Mouse (Mus musculus): Measurements from ENCODE around the gene Pigf. TPM values are rescaled to one million over a fixed set of nuclear protein-coding genes. Genes with fewer than 3 reads are reported as not detected.
"Not testable (repeated sequence)": the region's sequence is repeated elsewhere in the genome, so short reads cannot be mapped to it uniquely, and the experiment has no call there.

Gene Pigf
- 33.4 and 35.2 TPM in 2 replicates for polyA plus RNA-seq (2015; fragmentation: Nextera tagmentation; extraction: Ambion mirVana)

- peak; percentile 99 for ATAC-seq (ENCODE audit: low FRiP score)
- Histone ChIP-seq H3K27me3 (replicated peaks) (no peaks in the 10 kb centered on the region), H3K4me3 (replicated peaks) (peak within 1 kb of the TSS; percentile 77), H3K27ac (replicated peaks) (peak within 1 kb of the TSS; percentile 74), H3K4me1 (peaks cover 24% of the 10 kb centered on the region), H3K9ac (replicated peaks) (peak within 1 kb of the TSS; percentile 75), H3K36me3 (peaks cover 9% of the 10 kb centered on the region), H3K4me2 (peak within 1 kb of the TSS; percentile 87), H3K9me3 (replicated peaks) (no peaks in the 10 kb centered on the region)
- WGBS: under 1% methylated on average over 43 of the region's 43 CpGs
These were observed at the start of gene Pigf, which contains the start of gene Cript for GRCm38 (mm10) chr17:87025269-87025949. Gene Pigf (minus strand): TSS chr17:87025406. Gene Cript (plus strand): TSS chr17:87025550.

DNA sequence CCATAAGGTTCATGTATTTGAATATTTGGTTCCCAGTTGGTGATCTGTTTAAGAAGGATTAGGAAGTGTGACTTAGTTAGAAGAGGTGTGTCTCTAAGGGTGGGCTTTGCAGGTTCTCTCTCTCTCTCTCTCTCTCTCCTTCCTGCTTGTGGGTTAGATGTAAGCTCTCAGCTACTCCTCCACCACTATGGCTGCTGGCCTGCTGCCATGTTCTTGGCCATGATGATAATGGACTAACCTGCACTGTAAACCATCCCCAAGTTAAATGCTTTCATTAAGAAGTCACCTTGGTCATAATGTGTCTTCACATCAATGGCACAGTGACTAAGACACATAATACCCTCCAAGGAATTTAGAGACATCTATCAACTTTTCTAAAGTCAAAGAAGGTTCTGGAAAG lies 48.3 kb upstream of the Pigf start:
- Histone ChIP-seq H3K9me3 (replicated peaks) (no peaks in the 10 kb centered on the region), H3K4me2 (no peak overlapping the region), H3K27ac (replicated peaks) (no peak overlapping the region), H3K27me3 (replicated peaks) (no peaks in the 10 kb centered on the region), H3K4me1 (no peaks in the 10 kb centered on the region), H3K4me3 (replicated peaks) (no peak overlapping the region), H3K9ac (replicated peaks) (no peak overlapping the region), H3K36me3 (no peaks in the 10 kb centered on the region)
- no peak for ATAC-seq (ENCODE audit: low FRiP score)

DNA sequence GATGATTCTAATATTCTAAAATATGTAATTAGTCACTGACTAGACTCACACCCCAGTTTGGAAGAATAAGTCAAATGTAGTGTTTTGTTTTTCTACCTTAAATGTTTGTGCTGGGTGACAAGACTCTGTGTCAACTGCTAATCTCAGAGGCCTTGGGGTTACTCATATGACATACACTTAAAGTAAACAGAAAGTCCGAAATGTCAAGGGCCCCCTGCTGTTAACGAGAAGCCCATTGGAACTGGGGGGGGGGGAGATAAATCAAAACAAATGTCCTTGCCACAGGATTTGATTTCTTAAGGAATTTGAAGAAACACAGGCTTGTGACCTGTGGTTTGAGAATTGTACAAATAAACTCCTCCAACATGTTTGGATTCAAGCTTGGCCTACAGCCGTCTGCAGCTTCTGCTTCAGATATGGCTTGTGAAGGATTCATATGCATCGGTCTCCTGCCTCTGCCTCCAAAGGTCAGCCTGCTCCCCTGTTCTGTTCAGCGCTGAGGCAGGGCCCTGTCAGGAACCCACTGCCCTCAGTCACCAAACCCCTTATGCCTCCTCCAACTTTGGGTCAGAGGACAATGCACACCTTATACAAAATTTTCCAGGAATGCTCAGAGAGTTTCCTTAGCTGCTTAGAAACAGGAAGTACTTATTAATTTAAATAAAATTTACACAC lies 47.7 kb upstream of the Pigf start:
- ATAC-seq (ENCODE audit: low FRiP score): no peak
- Histone ChIP-seq H3K27me3 (replicated peaks) (no peaks in the 10 kb centered on the region), H3K4me3 (replicated peaks) (no peak overlapping the region), H3K4me2 (no peak overlapping the region), H3K9ac (replicated peaks) (no peak overlapping the region), H3K36me3 (no peaks in the 10 kb centered on the region), H3K4me1 (no peaks in the 10 kb centered on the region), H3K9me3 (replicated peaks) (no peaks in the 10 kb centered on the region), H3K27ac (replicated peaks) (no peak overlapping the region)
- 82% methylated on average over 5 of the region's 5 CpGs for WGBS

GRCm38 (mm10) chr17:87072183-87072582 lies 47.0 kb upstream of the Pigf start:
- not testable (repeated sequence) for H3K27me3 ChIP-seq (replicated peaks); H3K27ac ChIP-seq (replicated peaks); H3K9me3 ChIP-seq (replicated peaks); H3K9ac ChIP-seq (replicated peaks); H3K4me3 ChIP-seq (replicated peaks); H3K36me3 ChIP-seq; H3K4me2 ChIP-seq; ATAC-seq (ENCODE audit: low FRiP score); H3K4me1 ChIP-seq
- 92% methylated on average over 1 of the region's 1 CpGs for WGBS

- H3K27me3 ChIP-seq (replicated peaks): no peaks in the 10 kb centered on the region
- H3K4me1 ChIP-seq: no peaks in the 10 kb centered on the region
- ATAC-seq (ENCODE audit: low FRiP score): no peak
- no peaks in the 10 kb centered on the region for H3K36me3 ChIP-seq
- H3K9me3 ChIP-seq (replicated peaks): no peaks in the 10 kb centered on the region
- H3K4me3 ChIP-seq (replicated peaks): no peak overlapping the region
- no peak overlapping the region for H3K4me2 ChIP-seq
- no peak overlapping the region for H3K27ac ChIP-seq (replicated peaks)
- H3K9ac ChIP-seq (replicated peaks): no peak overlapping the region
- WGBS: 94% methylated on average over 4 of the region's 4 CpGs
These were observed 43.8 kb upstream of the Pigf start for GRCm38 (mm10) chr17:87068997-87069396.

DNA sequence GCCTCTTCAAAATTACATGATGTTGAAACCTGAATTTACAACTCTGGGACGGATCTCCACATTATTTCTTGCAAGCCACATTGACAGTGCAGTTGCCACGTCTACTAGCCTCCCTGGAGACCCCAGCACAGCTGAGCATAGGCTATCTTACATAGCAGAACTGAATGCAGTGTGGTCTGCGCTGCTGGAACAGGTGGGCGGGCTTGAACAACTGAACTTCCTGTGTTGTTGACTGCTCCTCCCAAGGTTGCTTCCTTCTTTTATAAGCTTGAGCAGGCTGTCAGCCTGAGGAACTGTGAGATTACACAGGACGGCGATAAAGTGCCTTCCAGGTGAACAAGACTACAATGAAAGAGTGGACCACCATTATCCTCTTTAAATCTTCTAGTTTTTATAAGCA lies 38.8 kb upstream of the Pigf start:
- Histone ChIP-seq H3K4me2 (no peak overlapping the region), H3K4me3 (replicated peaks) (no peak overlapping the region), H3K4me1 (no peaks in the 10 kb centered on the region), H3K27ac (replicated peaks) (no peak overlapping the region), H3K9me3 (replicated peaks) (no peaks in the 10 kb centered on the region), H3K27me3 (replicated peaks) (no peaks in the 10 kb centered on the region), H3K9ac (replicated peaks) (no peak overlapping the region), H3K36me3 (no peaks in the 10 kb centered on the region)
- 77% methylated on average over 6 of the region's 6 CpGs for WGBS
- ATAC-seq (ENCODE audit: low FRiP score): no peak

- Histone ChIP-seq H3K27me3 (replicated peaks) (no peaks in the 10 kb centered on the region), H3K27ac (replicated peaks) (no peak overlapping the region), H3K9me3 (replicated peaks) (no peaks in the 10 kb centered on the region), H3K36me3 (no peaks in the 10 kb centered on the region), H3K9ac (replicated peaks) (no peak overlapping the region), H3K4me3 (replicated peaks) (no peak overlapping the region), H3K4me2 (no peak overlapping the region), H3K4me1 (no peaks in the 10 kb centered on the region)
- 80% methylated on average over 7 of the region's 7 CpGs for WGBS
- no peak for ATAC-seq (ENCODE audit: low FRiP score)
These were observed 38.3 kb upstream of the Pigf start for GRCm38 (mm10) chr17:87063461-87063860.

- Histone ChIP-seq H3K4me2 (no peak overlapping the region), H3K9ac (replicated peaks) (no peak overlapping the region), H3K27ac (replicated peaks) (no peak overlapping the region), H3K4me3 (replicated peaks) (no peak overlapping the region), H3K36me3 (no peaks in the 10 kb centered on the region), H3K4me1 (no peaks in the 10 kb centered on the region), H3K9me3 (replicated peaks) (no peaks in the 10 kb centered on the region), H3K27me3 (replicated peaks) (no peaks in the 10 kb centered on the region)
- no peak for ATAC-seq (ENCODE audit: low FRiP score)
- WGBS: 91% methylated on average over 9 of the region's 9 CpGs
These were observed 37.4 kb upstream of the Pigf start for GRCm38 (mm10) chr17:87062639-87063038.

DNA sequence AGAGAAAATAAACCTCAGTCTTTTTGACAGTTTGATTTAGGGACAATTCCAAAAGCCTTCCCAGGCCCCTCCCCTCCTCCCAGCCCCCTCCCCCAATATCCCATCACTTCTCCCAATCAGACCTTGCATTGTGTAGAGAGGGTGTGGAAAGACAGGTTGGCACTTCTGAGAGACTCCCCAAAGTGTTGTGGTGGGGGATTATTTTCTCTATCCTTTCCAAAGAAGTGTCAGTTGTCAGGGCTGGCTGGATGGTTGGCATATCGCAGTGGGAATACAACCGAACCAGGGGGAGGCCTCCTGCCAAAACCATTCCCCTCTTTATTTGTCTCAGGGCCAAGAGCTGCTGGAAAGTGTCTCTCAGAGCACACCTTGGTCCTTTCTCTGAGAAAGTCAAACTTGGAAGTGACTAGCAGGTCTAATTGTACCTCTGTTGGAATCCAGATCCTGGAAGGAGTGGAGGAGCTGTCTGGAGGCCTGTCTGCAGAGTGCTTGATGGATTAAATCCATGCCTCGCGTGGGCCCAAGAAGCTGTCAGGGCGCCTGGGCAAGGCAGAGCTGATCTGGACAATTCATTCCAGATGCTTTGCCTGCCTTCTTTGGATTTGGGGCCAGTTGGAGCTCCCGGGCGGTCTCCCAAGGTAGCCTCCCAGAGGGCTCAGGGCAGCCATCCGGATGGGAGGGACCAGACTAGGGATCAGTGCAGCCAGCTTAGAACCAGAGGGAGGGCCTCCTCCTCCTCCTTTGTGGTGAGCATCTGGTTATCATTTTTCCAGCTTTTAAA lies 32.5 kb upstream of the Pigf start:
- Histone ChIP-seq H3K4me3 (replicated peaks) (no peak overlapping the region), H3K4me1 (peaks cover 14% of the 10 kb centered on the region), H3K27me3 (replicated peaks) (no peaks in the 10 kb centered on the region), H3K4me2 (no peak overlapping the region), H3K9ac (replicated peaks) (no peak overlapping the region), H3K36me3 (no peaks in the 10 kb centered on the region), H3K27ac (replicated peaks) (no peak overlapping the region), H3K9me3 (replicated peaks) (no peaks in the 10 kb centered on the region)
- ATAC-seq (ENCODE audit: low FRiP score): no peak
- WGBS: 84% methylated on average over 8 of the region's 8 CpGs

- ATAC-seq (ENCODE audit: low FRiP score): no peak
- Histone ChIP-seq H3K27ac (replicated peaks) (no peak overlapping the region), H3K27me3 (replicated peaks) (no peaks in the 10 kb centered on the region), H3K9me3 (replicated peaks) (no peaks in the 10 kb centered on the region), H3K36me3 (no peaks in the 10 kb centered on the region), H3K9ac (replicated peaks) (no peak overlapping the region), H3K4me2 (no peak overlapping the region), H3K4me3 (replicated peaks) (no peak overlapping the region), H3K4me1 (peaks cover 14% of the 10 kb centered on the region)
- WGBS: 96% methylated on average over 7 of the region's 7 CpGs
These were observed 31.6 kb upstream of the Pigf start for GRCm38 (mm10) chr17:87056761-87057160.

DNA sequence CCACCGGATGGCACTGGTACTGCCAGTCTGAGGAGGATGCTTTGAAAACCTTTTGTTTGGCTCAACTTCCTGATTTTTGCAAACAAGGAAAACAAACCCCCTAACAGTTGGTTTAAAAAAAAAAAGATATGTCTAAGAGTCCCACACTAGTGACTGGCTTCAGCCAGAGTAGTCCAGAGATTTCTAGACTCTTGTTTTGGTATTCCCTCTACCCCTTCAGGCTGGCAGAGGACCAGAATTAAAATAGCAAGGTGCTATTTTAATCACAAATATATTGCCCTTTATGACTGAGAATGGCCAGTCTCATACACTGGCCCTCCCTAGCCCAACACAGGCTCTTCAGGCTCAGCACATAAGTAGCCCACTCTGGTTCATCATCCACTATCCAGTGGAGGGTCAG lies 30.5 kb upstream of the Pigf start:
- 83% methylated on average over 1 of the region's 1 CpGs for WGBS
- Histone ChIP-seq H3K9me3 (replicated peaks) (no peaks in the 10 kb centered on the region), H3K4me1 (peaks cover 14% of the 10 kb centered on the region), H3K27ac (replicated peaks) (peak overlapping the region; percentile 68), H3K4me3 (replicated peaks) (no peak overlapping the region), H3K4me2 (no peak overlapping the region), H3K36me3 (no peaks in the 10 kb centered on the region), H3K9ac (replicated peaks) (no peak overlapping the region), H3K27me3 (replicated peaks) (no peaks in the 10 kb centered on the region)
- no peak for ATAC-seq (ENCODE audit: low FRiP score)

GRCm38 (mm10) chr17:87055051-87055459 lies 29.8 kb upstream of the Pigf start:
- ATAC-seq (ENCODE audit: low FRiP score): peak; percentile 83
- H3K4me3 ChIP-seq (replicated peaks): no peak overlapping the region
- H3K4me1 ChIP-seq: peaks cover 18% of the 10 kb centered on the region
- H3K9me3 ChIP-seq (replicated peaks): no peaks in the 10 kb centered on the region
- no peak overlapping the region; the same call in 1 of the 2 replicates for H3K9ac ChIP-seq (replicated peaks)
- no peaks in the 10 kb centered on the region for H3K27me3 ChIP-seq (replicated peaks)
- H3K27ac ChIP-seq (replicated peaks): peak overlapping the region; percentile 68
- H3K4me2 ChIP-seq: no peak overlapping the region
- no peaks in the 10 kb centered on the region for H3K36me3 ChIP-seq
- 37% methylated on average over 5 of the region's 5 CpGs for WGBS
